Mouse (Mus musculus) neutrophil, adult 5-6 weeks (primary cell): ENCODE results near the gene Bglap. TPM values are rescaled to one million over a fixed set of nuclear protein-coding genes. Genes with fewer than 3 reads are reported as not detected.
"Not testable (repeated sequence)": the region's sequence is repeated elsewhere in the genome, so short reads cannot be mapped to it uniquely, and the experiment has no call there.

Experiments used
- ATAC-seq: fragments of 151-379, 151-347 bp; 2 replicates; pipeline ENCODE4 v1.8.0; 2017; ENCODE audit warnings: mild to moderate bottlenecking, moderate TSS enrichment; ENCODE audit not compliant: insufficient number of reproducible peaks, poor library complexity, low FRiP score, severe bottlenecking; ENCODE audit errors: extremely low read depth
- total RNA-seq: library from RNA; stranded (forward); fragments of 200-1000 nt; gene quantifications from 2 replicates; pipeline ENCODE4 v1.2.3, GENCODE M21; 2017

The Bglap gene
- total RNA-seq, 1 experiment from 2014 or later, result not detected

GRCm38 (mm10) chr3:88398666-88399065, 14.4 kb upstream of the Bglap start:
- no peak for ATAC-seq

GRCm38 (mm10) chr3:88395742-88396141, 11.5 kb upstream of the Bglap start:
- peak; percentile 42; the same call in 1 of the 2 replicates for ATAC-seq

- peak; percentile 39 for ATAC-seq
Measured at GRCm38 (mm10) chr3:88395288-88395687, 11.0 kb upstream of the Bglap start.

GRCm38 (mm10) chr3:88393776-88394375, 9.6 kb upstream of the Bglap start:
- ATAC-seq, result no peak

- not testable (repeated sequence) for ATAC-seq
Measured at GRCm38 (mm10) chr3:88382383-88382782, 1.9 kb downstream of the Bglap start.

- ATAC-seq, result peak; percentile 68
Measured at GRCm38 (mm10) chr3:88381389-88382315, 2.6 kb downstream of the Bglap start.

GRCm38 (mm10) chr3:88378599-88378998, 5.7 kb downstream of the Bglap start, which contains the start of gene Bglap2:
Bglap2 (minus strand) TSS chr3:88378699.
- ATAC-seq, result not testable (repeated sequence)

- not testable (repeated sequence) for ATAC-seq
Measured at GRCm38 (mm10) chr3:88376644-88377043, 7.6 kb downstream of the Bglap start.

- peak; percentile 40 for ATAC-seq
Measured at GRCm38 (mm10) chr3:88375750-88376626, 8.3 kb downstream of the Bglap start.

- not testable (repeated sequence) for ATAC-seq
Measured at GRCm38 (mm10) chr3:88372643-88373042, 11.6 kb downstream of the Bglap start, which contains the start of gene Bglap3. Bglap3 (minus strand) TSS chr3:88372743.

- not testable (repeated sequence) for ATAC-seq
Measured at GRCm38 (mm10) chr3:88368511-88368910, 15.8 kb downstream of the Bglap start.

- not testable (repeated sequence) for ATAC-seq
Measured at GRCm38 (mm10) chr3:88367517-88367916, 16.7 kb downstream of the Bglap start.

GRCm38 (mm10) chr3:88366830-88367428, 17.3 kb downstream of the Bglap start:
- ATAC-seq, result 0 out of 2 replicates have a peak, but pooled peaks have one; percentile 42

- no peak for ATAC-seq
Measured at GRCm38 (mm10) chr3:88365705-88366361, 18.4 kb downstream of the Bglap start.

GRCm38 (mm10) chr3:88364337-88364736, 19.9 kb downstream of the Bglap start, which contains the start of gene Paqr6:
Paqr6 (plus strand) TSS chr3:88364584.
- no peak for ATAC-seq

GRCm38 (mm10) chr3:88363700-88364099, 20.6 kb downstream of the Bglap start:
- ATAC-seq, result no peak

- ATAC-seq, result no peak
Measured at GRCm38 (mm10) chr3:88361612-88362313, 22.5 kb downstream of the Bglap start.
